Mouse (Mus musculus): Measurements from ENCODE around the gene Wdr27. TPM values are rescaled to one million over a fixed set of nuclear protein-coding genes. Genes with fewer than 3 reads are reported as not detected.

The Wdr27 gene
- polyA plus RNA-seq, 1 experiment, result 5.1 TPM

GRCm38 (mm10) chr17:14886933-14887332, 56.0 kb downstream of the Wdr27 start:
- no peaks in the 10 kb centered on the region for H3K36me3 ChIP-seq (ENCODE audit: control insufficient read depth, insufficient read depth, low read length)
- TF ChIP-seq POLR2A (IDR thresholded peaks at IDR 0.05; ENCODE audit: control insufficient read depth, extremely low read depth, insufficient read depth, low read length, poor library complexity), result no peak
- no peaks in the 10 kb centered on the region for H3K27me3 ChIP-seq (ENCODE audit: control insufficient read depth, insufficient read depth, low read length)
- WGBS, result 78% methylated on average over 2 of the region's 2 CpGs
- H3K27ac ChIP-seq (ENCODE audit: control insufficient read depth, insufficient read depth, low read length), result no peak overlapping the region
- DNase-seq, result no peak
- H3K4me1 ChIP-seq (replicated peaks; ENCODE audit: control insufficient read depth, insufficient read depth, low read length), result no peaks in the 10 kb centered on the region
- H3K4me3 ChIP-seq (ENCODE audit: control insufficient read depth, insufficient read depth, low read length), result no peak overlapping the region

- Histone ChIP-seq H3K36me3 (ENCODE audit: control insufficient read depth, insufficient read depth, low read length) (no peaks in the 10 kb centered on the region), H3K4me1 (replicated peaks; ENCODE audit: control insufficient read depth, insufficient read depth, low read length) (no peaks in the 10 kb centered on the region), H3K27me3 (ENCODE audit: control insufficient read depth, insufficient read depth, low read length) (no peaks in the 10 kb centered on the region), H3K4me3 (ENCODE audit: control insufficient read depth, insufficient read depth, low read length) (no peak overlapping the region), H3K27ac (ENCODE audit: control insufficient read depth, insufficient read depth, low read length) (no peak overlapping the region)
- DNase-seq, result no peak
- WGBS, result 81% methylated on average over 2 of the region's 2 CpGs
- TF ChIP-seq CTCF (IDR thresholded peaks at IDR 0.05; ENCODE audit: borderline replicate concordance, control insufficient read depth, extremely low read depth, insufficient read depth, low read length, poor library complexity) (no peak), POLR2A (IDR thresholded peaks at IDR 0.05; ENCODE audit: control insufficient read depth, extremely low read depth, insufficient read depth, low read length, poor library complexity) (no peak)
These were observed 68.2 kb downstream of the Wdr27 start for GRCm38 (mm10) chr17:14874656-14875204.

- H3K4me3 ChIP-seq (ENCODE audit: control insufficient read depth, insufficient read depth, low read length), result no peak overlapping the region
- no peak for DNase-seq
- 73% methylated on average over 1 of the region's 1 CpGs for WGBS
- H3K27me3 ChIP-seq (ENCODE audit: control insufficient read depth, insufficient read depth, low read length), result no peaks in the 10 kb centered on the region
- H3K4me1 ChIP-seq (replicated peaks; ENCODE audit: control insufficient read depth, insufficient read depth, low read length), result no peaks in the 10 kb centered on the region
- H3K27ac ChIP-seq (ENCODE audit: control insufficient read depth, insufficient read depth, low read length), result no peak overlapping the region
- TF ChIP-seq CTCF (IDR thresholded peaks at IDR 0.05; ENCODE audit: borderline replicate concordance, control insufficient read depth, extremely low read depth, insufficient read depth, low read length, poor library complexity) (no peak), POLR2A (IDR thresholded peaks at IDR 0.05; ENCODE audit: control insufficient read depth, extremely low read depth, insufficient read depth, low read length, poor library complexity) (no peak)
- H3K36me3 ChIP-seq (ENCODE audit: control insufficient read depth, insufficient read depth, low read length), result no peaks in the 10 kb centered on the region
These were observed 82.7 kb downstream of the Wdr27 start for GRCm38 (mm10) chr17:14860220-14860619.

- no peak for DNase-seq
- Histone ChIP-seq H3K27ac (ENCODE audit: control insufficient read depth, insufficient read depth, low read length) (no peak overlapping the region), H3K27me3 (ENCODE audit: control insufficient read depth, insufficient read depth, low read length) (no peaks in the 10 kb centered on the region), H3K4me1 (replicated peaks; ENCODE audit: control insufficient read depth, insufficient read depth, low read length) (no peaks in the 10 kb centered on the region), H3K36me3 (ENCODE audit: control insufficient read depth, insufficient read depth, low read length) (no peaks in the 10 kb centered on the region), H3K4me3 (ENCODE audit: control insufficient read depth, insufficient read depth, low read length) (no peak overlapping the region)
- WGBS, result 51% methylated on average over 3 of the region's 3 CpGs
- TF ChIP-seq POLR2A (IDR thresholded peaks at IDR 0.05; ENCODE audit: control insufficient read depth, extremely low read depth, insufficient read depth, low read length, poor library complexity) (no peak), CTCF (IDR thresholded peaks at IDR 0.05; ENCODE audit: borderline replicate concordance, control insufficient read depth, extremely low read depth, insufficient read depth, low read length, poor library complexity) (no peak)
These were observed 95.2 kb downstream of the Wdr27 start for GRCm38 (mm10) chr17:14847709-14848108.

GRCm38 (mm10) chr17:14846880-14847279, 96.1 kb downstream of the Wdr27 start:
- Histone ChIP-seq H3K27ac (ENCODE audit: control insufficient read depth, insufficient read depth, low read length) (no peak overlapping the region), H3K4me1 (replicated peaks; ENCODE audit: control insufficient read depth, insufficient read depth, low read length) (no peaks in the 10 kb centered on the region), H3K36me3 (ENCODE audit: control insufficient read depth, insufficient read depth, low read length) (no peaks in the 10 kb centered on the region), H3K4me3 (ENCODE audit: control insufficient read depth, insufficient read depth, low read length) (no peak overlapping the region), H3K27me3 (ENCODE audit: control insufficient read depth, insufficient read depth, low read length) (no peaks in the 10 kb centered on the region)
- WGBS, result 77% methylated on average over 5 of the region's 5 CpGs
- no peak for TF ChIP-seq POLR2A (IDR thresholded peaks at IDR 0.05; ENCODE audit: control insufficient read depth, extremely low read depth, insufficient read depth, low read length, poor library complexity)
- no peak for TF ChIP-seq CTCF (IDR thresholded peaks at IDR 0.05; ENCODE audit: borderline replicate concordance, control insufficient read depth, extremely low read depth, insufficient read depth, low read length, poor library complexity)
- no peak for DNase-seq

- Histone ChIP-seq H3K4me3 (ENCODE audit: control insufficient read depth, insufficient read depth, low read length) (no peak overlapping the region), H3K27me3 (ENCODE audit: control insufficient read depth, insufficient read depth, low read length) (no peaks in the 10 kb centered on the region), H3K27ac (ENCODE audit: control insufficient read depth, insufficient read depth, low read length) (no peak overlapping the region), H3K4me1 (replicated peaks; ENCODE audit: control insufficient read depth, insufficient read depth, low read length) (0 out of 2 replicates have a peak, but pooled peaks cover 2% of the 10 kb centered on the region), H3K36me3 (ENCODE audit: control insufficient read depth, insufficient read depth, low read length) (no peaks in the 10 kb centered on the region)
- no peak for DNase-seq
- no peak for TF ChIP-seq POLR2A (IDR thresholded peaks at IDR 0.05; ENCODE audit: control insufficient read depth, extremely low read depth, insufficient read depth, low read length, poor library complexity)
- no peak for TF ChIP-seq CTCF (IDR thresholded peaks at IDR 0.05; ENCODE audit: borderline replicate concordance, control insufficient read depth, extremely low read depth, insufficient read depth, low read length, poor library complexity)
- WGBS, result 36% methylated on average over 6 of the region's 6 CpGs
These were observed 116.2 kb downstream of the Wdr27 start for GRCm38 (mm10) chr17:14826715-14827295.

GRCm38 (mm10) chr17:14824938-14825337, 118.0 kb downstream of the Wdr27 start:
- 80% methylated on average over 5 of the region's 5 CpGs for WGBS
- TF ChIP-seq POLR2A (IDR thresholded peaks at IDR 0.05; ENCODE audit: control insufficient read depth, extremely low read depth, insufficient read depth, low read length, poor library complexity) (no peak), CTCF (IDR thresholded peaks at IDR 0.05; ENCODE audit: borderline replicate concordance, control insufficient read depth, extremely low read depth, insufficient read depth, low read length, poor library complexity) (no peak)
- Histone ChIP-seq H3K27ac (ENCODE audit: control insufficient read depth, insufficient read depth, low read length) (no peak overlapping the region), H3K27me3 (ENCODE audit: control insufficient read depth, insufficient read depth, low read length) (no peaks in the 10 kb centered on the region), H3K4me3 (ENCODE audit: control insufficient read depth, insufficient read depth, low read length) (no peak overlapping the region), H3K36me3 (ENCODE audit: control insufficient read depth, insufficient read depth, low read length) (no peaks in the 10 kb centered on the region), H3K4me1 (replicated peaks; ENCODE audit: control insufficient read depth, insufficient read depth, low read length) (0 out of 2 replicates have a peak, but pooled peaks cover 2% of the 10 kb centered on the region)
- no peak for DNase-seq
